Mouse (Mus musculus) heart, embryonic 14.5 days (tissue): ENCODE data around the gene Hrasls5. TPM values are rescaled to one million over a fixed set of nuclear protein-coding genes. Genes with fewer than 3 reads are reported as not detected.
A peak's percentile ranks its signal among the peaks of the same experiment; 100 is the strongest.

Source experiments
- ATAC-seq: fragments of 200-750 bp; cut with Nextera tagmentation; 2 replicates; pipeline ENCODE4 v1.8.0; 2017; ENCODE audit warnings: low read depth, moderate TSS enrichment; ENCODE audit not compliant: insufficient number of reproducible peaks, insufficient read depth, low FRiP score
- H3K27ac ChIP-seq, 2 experiments: fragments of 200-500 bp in 1 of 2; fragments of 300-500 bp in 1 of 2; sonication (generic) in 1 of 2; replicated peaks in 1 of 2; 2 replicates each; pipeline ENCODE4 v1.5.1; 2012 to 2014; ENCODE audit warnings: low read depth in 2 of 2, low read length in 2 of 2, control low read depth in 1 of 2, mild to moderate bottlenecking in 1 of 2, mixed read lengths in 1 of 2; ENCODE audit not compliant: control insufficient read depth in 1 of 2, insufficient read depth in 1 of 2
- H3K27me3 ChIP-seq: fragments of 300-500 bp; sonication (generic); 2 replicates; pipeline ENCODE4 v1.6.1; 2014; ENCODE audit warnings: mild to moderate bottlenecking, low read length, control low read depth; ENCODE audit not compliant: control insufficient read depth, insufficient read depth
- H3K36me3 ChIP-seq: fragments of 300-500 bp; sonication (generic); 2 replicates; pipeline ENCODE4 v1.6.1; 2014; ENCODE audit warnings: mild to moderate bottlenecking, control low read depth, low read length, mixed read lengths; ENCODE audit not compliant: control insufficient read depth, insufficient read depth
- H3K4me1 ChIP-seq, 2 experiments: fragments of 200-500 bp in 1 of 2; fragments of 300-500 bp in 1 of 2; sonication (generic) in 1 of 2; 2 replicates each; pipeline ENCODE4 v1.6.1; 2012 to 2014; ENCODE audit warnings: low read length in 2 of 2, control low read depth in 1 of 2, mixed read lengths in 1 of 2; ENCODE audit not compliant: control insufficient read depth in 2 of 2, insufficient read depth in 2 of 2
- H3K4me2 ChIP-seq: fragments of 300-500 bp; sonication (generic); 2 replicates; pipeline ENCODE4 v1.6.1; 2014; ENCODE audit warnings: mild to moderate bottlenecking, low read length
- H3K4me3 ChIP-seq, 2 experiments: fragments of 200-500 bp in 1 of 2; fragments of 300-500 bp in 1 of 2; sonication (generic) in 1 of 2; 2 replicates each; pipeline ENCODE4 v1.5.1; 2012 to 2014; ENCODE audit warnings: low read length in 2 of 2, mild to moderate bottlenecking in 2 of 2, control low read depth in 1 of 2, low read depth in 1 of 2, moderate library complexity in 1 of 2; ENCODE audit not compliant: control insufficient read depth in 1 of 2, insufficient read depth in 1 of 2
- H3K9ac ChIP-seq: fragments of 300-500 bp; sonication (generic); 2 replicates; pipeline ENCODE4 v1.6.1; 2014; ENCODE audit warnings: mild to moderate bottlenecking, low read length
- H3K9me3 ChIP-seq: fragments of 300-500 bp; sonication (generic); 2 replicates; pipeline ENCODE4 v1.6.1; 2016; ENCODE audit warnings: low read length, control low read depth; ENCODE audit not compliant: control insufficient read depth
- WGBS: fragments of 180-500 bp; shearing (Covaris S2); extraction: QIAGEN DNeasy Blood & Tissue Kit; methylation state at CpG from one replicate; pipeline ENCODE4 v1.1.7; 2014; 5-methylcytosine and 5-hydroxymethylcytosine counted together
- polyA plus RNA-seq: library from polyadenylated mRNA; unstranded; fragments of >200 nt; fragmentation: Nextera tagmentation; extraction: Ambion mirVana; gene quantifications from 2 replicates; pipeline ENCODE4 v1.2.1, GENCODE M21; 2014

The Hrasls5 gene
- polyA plus RNA-seq, 1 experiment from 2014 or later: not detected

GRCm38 (mm10) chr19:7592018-7592417 is 20.3 kb upstream of the Hrasls5 start:
- Histone ChIP-seq H3K9me3 (peaks cover 8% of the 10 kb centered on the region; the same call in 1 of the 2 replicates), H3K4me1 (peaks cover 3 to 15% of the 10 kb centered on the region in 2 experiments; a peak in 3 of 4 replicates), H3K9ac (no peak overlapping the region), H3K27me3 (no peaks in the 10 kb centered on the region), H3K36me3 (peaks cover 10% of the 10 kb centered on the region), H3K27ac (peak overlapping the region; percentile 38 to 75; a peak in 3 of 4 replicates), H3K4me3 (no peak overlapping the region), H3K4me2 (no peak overlapping the region)
- 18% methylated on average over 3 of the region's 3 CpGs for WGBS
- ATAC-seq: peak; percentile 79

- H3K9ac ChIP-seq: no peak overlapping the region
- no peaks in the 10 kb centered on the region for H3K36me3 ChIP-seq
- no peak overlapping the region for H3K4me3 ChIP-seq
- 3% methylated on average over 2 of the region's 2 CpGs for WGBS
- H3K4me1 ChIP-seq: peaks cover 3 to 15% of the 10 kb centered on the region in 2 experiments; a peak in 3 of 4 replicates
- ATAC-seq: no peak
- no peaks in the 10 kb centered on the region for H3K27me3 ChIP-seq
- H3K27ac ChIP-seq: no peak overlapping the region
- H3K4me2 ChIP-seq: no peak overlapping the region
- H3K9me3 ChIP-seq: no peaks in the 10 kb centered on the region
These were observed 16.8 kb upstream of the Hrasls5 start for GRCm38 (mm10) chr19:7595534-7595933.

GRCm38 (mm10) chr19:7598481-7598880 is 13.9 kb upstream of the Hrasls5 start:
- no peak overlapping the region for H3K4me3 ChIP-seq
- H3K9ac ChIP-seq: no peak overlapping the region
- no peak overlapping the region for H3K27ac ChIP-seq
- ATAC-seq: no peak
- no peaks in the 10 kb centered on the region for H3K27me3 ChIP-seq
- H3K9me3 ChIP-seq: no peaks in the 10 kb centered on the region
- WGBS: 40% methylated on average over 4 of the region's 4 CpGs
- H3K4me2 ChIP-seq: no peak overlapping the region
- H3K4me1 ChIP-seq: no peaks in the 10 kb centered on the region
- H3K36me3 ChIP-seq: no peaks in the 10 kb centered on the region

- Histone ChIP-seq H3K4me3 (no peak overlapping the region), H3K4me1 (peaks cover 7 to 9% of the 10 kb centered on the region in 2 experiments; a peak in 3 of 4 replicates), H3K36me3 (no peaks in the 10 kb centered on the region), H3K4me2 (no peak overlapping the region), H3K9me3 (no peaks in the 10 kb centered on the region), H3K9ac (no peak overlapping the region), H3K27ac (no peak overlapping the region), H3K27me3 (no peaks in the 10 kb centered on the region)
- WGBS: 69% methylated on average over 4 of the region's 4 CpGs
- no peak for ATAC-seq
These were observed 10.8 kb upstream of the Hrasls5 start for GRCm38 (mm10) chr19:7601551-7601950.

- ATAC-seq: no peak
- Histone ChIP-seq H3K9me3 (no peaks in the 10 kb centered on the region), H3K27me3 (no peaks in the 10 kb centered on the region), H3K9ac (no peak overlapping the region), H3K4me3 (no peak overlapping the region), H3K36me3 (no peaks in the 10 kb centered on the region), H3K4me1 (peaks cover 20 to 23% of the 10 kb centered on the region in 2 experiments), H3K27ac (no peak overlapping the region), H3K4me2 (no peak overlapping the region)
- 90% methylated on average over 10 of the region's 10 CpGs for WGBS
These were observed 8.2 kb upstream of the Hrasls5 start for GRCm38 (mm10) chr19:7604107-7604506.

- Histone ChIP-seq H3K4me2 (no peak overlapping the region), H3K9ac (no peak overlapping the region), H3K9me3 (no peaks in the 10 kb centered on the region), H3K27ac (no peak overlapping the region), H3K4me1 (peaks cover 20 to 23% of the 10 kb centered on the region in 2 experiments), H3K36me3 (no peaks in the 10 kb centered on the region), H3K27me3 (no peaks in the 10 kb centered on the region; the same call in 1 of the 2 replicates), H3K4me3 (no peak overlapping the region)
- no peak for ATAC-seq
These were observed 7.3 kb upstream of the Hrasls5 start for GRCm38 (mm10) chr19:7605013-7605412.

GRCm38 (mm10) chr19:7605930-7606783 is 6.2 kb upstream of the Hrasls5 start:
- ATAC-seq: peak; percentile 18; the same call in 1 of the 2 replicates
- Histone ChIP-seq H3K27ac (no peak overlapping the region), H3K9ac (peak overlapping the region; percentile 36), H3K9me3 (no peaks in the 10 kb centered on the region), H3K27me3 (no peaks in the 10 kb centered on the region; the same call in 1 of the 2 replicates), H3K4me2 (peak overlapping the region; percentile 69), H3K4me3 (peak overlapping the region; percentile 22 to 28), H3K36me3 (no peaks in the 10 kb centered on the region), H3K4me1 (peaks cover 20 to 23% of the 10 kb centered on the region in 2 experiments)
- WGBS: 5% methylated on average over 15 of the region's 15 CpGs
